Mouse (Mus musculus) E14TG2a.4 (cell line): Measurements from ENCODE around the gene Kidins220.

Experiments used
- H3K27me3 ChIP-seq: 2 replicates; pipeline ENCODE4 v1.6.1; 2014; ENCODE audit warnings: low read length, control low read depth; ENCODE audit not compliant: insufficient read depth
- H3K36me3 ChIP-seq: 2 replicates; pipeline ENCODE4 v1.6.1; 2014; ENCODE audit warnings: low read length, control low read depth; ENCODE audit not compliant: insufficient read depth
- H3K4me1 ChIP-seq: replicated peaks from 2 replicates; pipeline ENCODE4 v1.6.1; 2014; ENCODE audit warnings: low read depth, low read length, control low read depth
- H3K4me3 ChIP-seq: replicated peaks from 2 replicates; pipeline ENCODE4 v1.5.1; 2014; ENCODE audit warnings: mild to moderate bottlenecking, low read length
- H3K9me3 ChIP-seq: 2 replicates; pipeline ENCODE4 v1.6.1; 2014; ENCODE audit warnings: low read length, control low read depth
- CTCF ChIP-seq: conservative IDR thresholded peaks from 2 replicates; pipeline ENCODE4 v1.5.1; 2014; ENCODE audit warnings: low read length
- NANOG ChIP-seq: IDR thresholded peaks from 2 replicates; pipeline ENCODE4 v1.6.1; 2014; ENCODE audit warnings: borderline replicate concordance, low read length, mixed read lengths
- POU5F1 ChIP-seq: IDR thresholded peaks from 2 replicates; pipeline ENCODE4 v1.6.1; 2014; ENCODE audit warnings: low read length, borderline replicate concordance

The Kidins220 gene

GRCm38 (mm10) chr12:24974446-24975114 is at the start of gene Kidins220:
Kidins220 (plus strand) TSS chr12:24974925.
- Histone ChIP-seq H3K4me3 (peak within 1 kb of the TSS; percentile 91), H3K27me3 (peaks cover 8% of the 10 kb centered on the region), H3K9me3 (no peaks in the 10 kb centered on the region), H3K4me1 (peaks cover 9% of the 10 kb centered on the region; the same call in 1 of the 2 replicates), H3K36me3 (no peaks in the 10 kb centered on the region)
- TF ChIP-seq POU5F1, result no peak
- no peak for TF ChIP-seq CTCF
- no peak for TF ChIP-seq NANOG

GRCm38 (mm10) chr12:24925276-24925675 is 49.4 kb upstream of the Kidins220 start:
- Histone ChIP-seq H3K9me3 (no peaks in the 10 kb centered on the region), H3K36me3 (no peaks in the 10 kb centered on the region), H3K27me3 (no peaks in the 10 kb centered on the region), H3K4me3 (no peak overlapping the region), H3K4me1 (peaks cover 8% of the 10 kb centered on the region)
- TF ChIP-seq NANOG (no peak), CTCF (no peak), POU5F1 (no peak)

GRCm38 (mm10) chr12:24925684-24926083 is 49.0 kb upstream of the Kidins220 start:
- TF ChIP-seq NANOG, result no peak
- TF ChIP-seq CTCF, result no peak
- TF ChIP-seq POU5F1, result no peak
- Histone ChIP-seq H3K27me3 (no peaks in the 10 kb centered on the region), H3K4me3 (no peak overlapping the region), H3K36me3 (no peaks in the 10 kb centered on the region), H3K4me1 (peaks cover 8% of the 10 kb centered on the region), H3K9me3 (no peaks in the 10 kb centered on the region)

- Histone ChIP-seq H3K36me3 (no peaks in the 10 kb centered on the region), H3K27me3 (no peaks in the 10 kb centered on the region), H3K9me3 (no peaks in the 10 kb centered on the region), H3K4me1 (peaks cover 22% of the 10 kb centered on the region), H3K4me3 (no peak overlapping the region)
- TF ChIP-seq NANOG (no peak), CTCF (no peak), POU5F1 (no peak)
These were observed 46.5 kb upstream of the Kidins220 start for GRCm38 (mm10) chr12:24928051-24928748.

DNA sequence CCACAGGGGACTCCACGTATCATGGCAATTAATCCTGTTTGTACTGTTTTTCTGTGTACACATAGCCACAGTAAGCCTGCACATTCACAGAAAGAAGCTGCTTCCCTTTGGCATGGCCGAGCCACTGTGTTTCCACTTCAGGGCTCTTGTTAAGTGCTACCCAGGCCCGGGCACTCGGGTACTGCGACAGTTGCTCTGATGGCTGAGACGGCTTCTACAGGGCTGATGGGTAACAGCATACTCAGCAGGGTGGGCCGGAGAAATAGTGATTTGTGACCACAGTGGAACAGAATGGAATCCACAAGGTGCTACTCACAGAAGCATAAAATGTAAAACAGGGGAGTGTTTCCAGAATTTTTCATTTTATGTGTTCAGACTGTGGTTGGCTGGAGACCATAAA is 45.7 kb upstream of the Kidins220 start:
- no peaks in the 10 kb centered on the region for H3K36me3 ChIP-seq
- peaks cover 30% of the 10 kb centered on the region for H3K4me1 ChIP-seq
- H3K4me3 ChIP-seq, result no peak overlapping the region
- H3K9me3 ChIP-seq, result no peaks in the 10 kb centered on the region
- no peaks in the 10 kb centered on the region for H3K27me3 ChIP-seq
- TF ChIP-seq CTCF (no peak), NANOG (no peak), POU5F1 (no peak)

DNA sequence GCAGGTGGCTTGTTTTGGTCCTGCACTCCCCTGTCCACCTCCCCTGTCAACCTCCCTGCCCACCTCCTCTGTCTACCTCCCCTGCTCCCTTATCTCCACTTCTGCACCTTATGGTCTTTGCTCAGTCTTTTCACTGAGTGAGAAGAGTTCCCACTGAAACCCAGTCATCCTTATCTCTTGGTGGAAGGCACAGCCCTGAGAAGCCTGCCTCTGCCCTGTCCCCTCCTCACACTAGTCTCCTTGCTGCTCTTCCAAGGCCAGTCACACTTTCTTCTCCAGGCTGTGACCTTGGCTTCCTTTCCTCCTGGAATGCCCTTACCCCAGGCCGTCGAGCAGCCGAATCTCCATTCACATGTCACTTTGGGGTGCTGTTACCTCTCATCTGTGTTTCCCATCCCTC is 44.0 kb upstream of the Kidins220 start:
- Histone ChIP-seq H3K4me3 (no peak overlapping the region), H3K4me1 (peaks cover 31% of the 10 kb centered on the region), H3K27me3 (no peaks in the 10 kb centered on the region), H3K36me3 (peaks cover 7% of the 10 kb centered on the region), H3K9me3 (no peaks in the 10 kb centered on the region)
- no peak for TF ChIP-seq NANOG
- TF ChIP-seq CTCF, result no peak
- no peak for TF ChIP-seq POU5F1

- no peak for TF ChIP-seq POU5F1
- no peak for TF ChIP-seq CTCF
- Histone ChIP-seq H3K4me3 (no peak overlapping the region), H3K9me3 (no peaks in the 10 kb centered on the region), H3K36me3 (peaks cover 7% of the 10 kb centered on the region), H3K27me3 (no peaks in the 10 kb centered on the region), H3K4me1 (peaks cover 31% of the 10 kb centered on the region)
These were observed 42.6 kb upstream of the Kidins220 start for GRCm38 (mm10) chr12:24932120-24932519.

DNA sequence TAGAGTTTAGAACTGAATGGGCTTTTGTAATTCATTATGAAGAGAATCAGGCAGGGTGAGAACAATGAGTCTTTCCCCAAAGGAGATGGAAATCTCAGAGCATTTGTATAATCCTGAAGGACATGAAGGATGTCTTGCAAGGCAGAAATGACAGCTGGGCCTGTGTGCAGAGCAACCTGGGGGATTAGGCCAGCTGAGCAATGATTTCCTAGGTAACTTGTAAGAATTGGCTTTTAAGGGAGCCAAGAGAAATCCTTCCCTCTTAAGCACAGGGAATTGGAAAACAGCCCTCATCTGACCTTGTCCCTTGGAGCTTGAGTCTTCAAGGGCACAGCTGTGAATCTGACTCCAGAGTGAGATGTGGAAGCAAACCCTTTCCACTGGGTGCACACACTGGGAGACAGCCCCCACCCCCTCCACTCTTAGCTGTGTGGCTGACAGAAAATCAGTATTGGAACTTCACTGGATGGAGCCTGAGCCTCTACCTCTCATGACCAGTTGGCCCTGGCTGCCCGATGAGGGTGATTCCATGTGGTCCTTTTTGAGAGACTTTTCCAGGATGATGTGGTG is 41.4 kb upstream of the Kidins220 start:
- Histone ChIP-seq H3K4me1 (peaks cover 30% of the 10 kb centered on the region), H3K36me3 (peaks cover 7% of the 10 kb centered on the region), H3K9me3 (no peaks in the 10 kb centered on the region), H3K4me3 (no peak overlapping the region), H3K27me3 (no peaks in the 10 kb centered on the region)
- TF ChIP-seq CTCF (no peak), NANOG (no peak), POU5F1 (no peak)

DNA sequence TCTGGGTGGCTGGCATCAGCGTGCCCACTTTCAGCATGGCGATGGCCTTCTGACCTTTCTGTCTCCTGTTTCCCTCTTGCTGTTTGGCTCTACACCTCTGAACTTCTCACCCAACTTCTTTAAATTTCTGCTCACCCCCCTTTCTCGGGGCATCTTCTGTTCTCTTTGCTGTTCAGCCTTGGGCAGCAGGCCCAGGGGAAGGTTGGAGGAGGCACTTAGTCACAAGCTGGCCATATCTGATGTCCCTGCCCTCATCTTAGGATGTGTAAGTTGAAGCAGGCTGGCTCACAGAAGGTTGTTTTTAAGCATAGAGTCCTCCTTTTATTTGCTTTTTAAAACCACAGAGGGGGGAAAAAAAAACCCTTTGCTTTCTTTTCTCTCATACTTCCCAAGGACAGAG is 40.7 kb upstream of the Kidins220 start:
- Histone ChIP-seq H3K36me3 (peaks cover 7% of the 10 kb centered on the region), H3K27me3 (no peaks in the 10 kb centered on the region), H3K4me3 (no peak overlapping the region), H3K4me1 (peaks cover 26% of the 10 kb centered on the region), H3K9me3 (no peaks in the 10 kb centered on the region)
- TF ChIP-seq NANOG (no peak), CTCF (no peak), POU5F1 (no peak)
